Mouse (Mus musculus): ENCODE data around the gene Zfp408.
A peak's percentile ranks its signal among the peaks of the same experiment; 100 is the strongest.
"Not testable (repeated sequence)": the region's sequence is repeated elsewhere in the genome, so short reads cannot be mapped to it uniquely, and the experiment has no call there.

Gene Zfp408

DNA sequence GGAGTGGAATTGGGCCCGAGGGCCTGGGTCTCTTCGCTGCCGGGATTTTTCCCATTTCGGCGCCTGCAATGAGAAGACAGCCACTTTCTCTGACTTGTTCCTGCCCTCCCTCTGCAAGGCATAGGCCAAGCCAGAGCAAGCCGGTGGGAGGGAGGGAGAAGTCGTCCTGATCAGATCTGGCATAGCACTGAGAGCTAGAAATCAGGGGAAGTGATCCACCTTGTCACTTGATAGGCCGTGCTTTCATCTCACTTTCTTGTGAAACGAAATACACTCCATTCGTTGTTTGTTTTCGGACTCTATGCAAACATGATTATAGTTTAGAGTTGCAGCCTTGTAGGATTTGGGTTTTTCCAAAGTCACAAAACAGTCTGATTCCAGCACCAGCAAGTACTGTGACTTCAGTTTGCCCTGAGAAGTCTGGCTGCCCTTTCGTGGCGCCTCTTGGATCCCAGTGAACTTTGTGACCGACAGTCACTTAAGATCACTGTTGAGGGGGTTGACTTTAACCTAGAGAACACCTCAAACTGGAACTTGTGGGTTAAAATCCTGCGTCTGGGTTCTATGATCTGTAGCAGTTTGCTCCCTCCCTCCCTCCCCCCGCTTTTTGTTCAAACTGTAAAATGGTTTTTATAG, 887 bp upstream of the Zfp408 start:
- no peak for DNase-seq

- DNase-seq, result peak; percentile 47
These were observed 439 bp downstream of the Zfp408 start for GRCm38 (mm10) chr2:91649152-91649551.

DNA sequence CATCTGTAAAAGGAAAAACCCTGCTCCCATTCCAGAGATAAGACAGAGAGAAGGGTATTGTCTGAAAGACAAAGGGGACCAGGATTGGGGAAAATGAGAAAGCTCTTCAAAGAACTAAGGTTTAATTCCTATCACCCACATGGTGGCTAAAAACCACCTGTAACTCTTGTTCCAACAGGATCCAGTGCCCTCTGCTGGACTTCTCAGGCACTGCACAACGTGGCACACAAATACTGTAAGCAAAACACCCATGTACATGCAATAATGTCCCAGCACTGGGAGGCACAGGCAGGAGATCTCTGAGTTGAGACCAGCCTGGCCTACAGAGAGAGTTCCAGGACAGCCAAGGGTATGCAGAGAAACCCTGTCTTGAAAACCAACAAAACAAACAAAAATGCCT, 2.9 kb downstream of the Zfp408 start:
- peak; percentile 75 for DNase-seq

- peak; percentile 83 for DNase-seq
These were observed 3.8 kb downstream of the Zfp408 start for GRCm38 (mm10) chr2:91645811-91646210.

DNA sequence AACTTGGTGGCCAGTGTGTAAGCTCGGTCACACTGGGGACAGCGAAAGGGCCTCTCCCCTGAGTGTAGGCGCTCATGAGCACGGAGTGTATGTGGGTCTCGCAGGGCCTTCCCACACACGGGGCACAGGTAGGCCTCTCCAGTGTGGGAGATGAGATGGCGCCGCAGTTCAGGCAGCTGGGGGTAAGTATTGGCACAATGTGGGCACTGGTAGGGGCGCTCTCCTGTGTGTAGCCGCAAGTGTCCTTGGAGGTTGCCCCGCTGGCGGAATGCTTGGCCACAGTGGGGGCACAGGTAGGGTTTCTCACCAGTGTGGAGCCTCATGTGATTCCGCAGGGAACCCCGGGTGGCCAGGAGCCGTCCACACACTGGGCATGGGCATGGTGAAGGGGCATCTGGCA, 4.2 kb downstream of the Zfp408 start:
- no peak for DNase-seq

GRCm38 (mm10) chr2:91644021-91644420, 5.6 kb downstream of the Zfp408 start:
- DNase-seq, result no peak

DNA sequence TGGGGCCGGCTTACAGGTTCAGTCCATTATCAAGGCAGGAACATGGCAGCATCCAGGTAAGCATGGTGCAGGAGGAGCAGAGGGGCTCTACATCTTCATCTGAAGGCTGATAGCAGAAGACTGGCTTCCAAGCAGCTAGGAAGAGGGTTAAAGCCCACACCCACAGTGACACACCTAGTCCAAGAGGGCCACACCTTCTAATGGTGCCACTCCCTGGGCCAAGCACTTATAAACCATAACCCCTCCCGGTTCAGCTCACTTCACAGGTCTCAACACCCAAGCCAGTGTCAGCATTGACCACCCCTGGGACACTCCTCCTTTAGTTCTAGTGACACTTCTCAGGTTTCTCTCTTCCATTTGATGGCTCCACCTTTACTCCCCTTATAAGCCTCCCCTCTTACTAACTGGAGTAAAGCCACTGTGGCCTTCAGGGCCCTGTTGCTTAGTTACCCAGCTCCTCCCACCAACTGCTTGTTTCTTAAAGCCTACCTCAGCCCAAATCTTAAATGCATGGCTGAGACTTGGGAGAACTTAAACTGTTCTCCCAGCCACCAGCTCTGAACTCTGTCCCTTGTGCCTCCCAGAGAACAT, 6.7 kb downstream of the Zfp408 start:
- DNase-seq, result no peak

- DNase-seq, result peak; percentile 38
These were observed 10.7 kb downstream of the Zfp408 start for GRCm38 (mm10) chr2:91638931-91639330.

- no peak for DNase-seq
These were observed 12.8 kb downstream of the Zfp408 start for GRCm38 (mm10) chr2:91636727-91637338.

- DNase-seq, result no peak
These were observed 13.4 kb downstream of the Zfp408 start, which contains the start of gene F2 for GRCm38 (mm10) chr2:91636229-91636628. Gene F2 (minus strand): TSS chr2:91636414.

DNA sequence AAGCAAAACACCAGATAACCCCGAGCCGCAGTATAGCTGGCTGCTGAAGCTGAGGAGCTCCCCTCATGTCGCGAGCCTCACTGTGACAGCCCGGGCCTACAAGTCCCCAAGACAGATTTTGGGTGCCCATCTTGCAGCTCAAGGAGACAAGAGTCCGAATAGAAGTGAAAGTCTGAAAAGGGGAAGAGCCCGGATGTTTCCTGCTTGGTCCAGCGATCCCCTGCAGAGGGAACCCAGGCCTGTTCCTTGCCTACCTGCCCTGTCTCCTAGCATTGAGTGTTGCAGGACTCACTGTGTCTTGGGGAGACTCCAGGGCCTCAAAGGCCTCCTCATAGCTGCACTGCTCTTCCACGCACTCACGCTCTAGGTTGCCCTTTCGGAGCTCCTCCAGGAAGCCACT, 14.1 kb downstream of the Zfp408 start:
- DNase-seq, result no peak

DNA sequence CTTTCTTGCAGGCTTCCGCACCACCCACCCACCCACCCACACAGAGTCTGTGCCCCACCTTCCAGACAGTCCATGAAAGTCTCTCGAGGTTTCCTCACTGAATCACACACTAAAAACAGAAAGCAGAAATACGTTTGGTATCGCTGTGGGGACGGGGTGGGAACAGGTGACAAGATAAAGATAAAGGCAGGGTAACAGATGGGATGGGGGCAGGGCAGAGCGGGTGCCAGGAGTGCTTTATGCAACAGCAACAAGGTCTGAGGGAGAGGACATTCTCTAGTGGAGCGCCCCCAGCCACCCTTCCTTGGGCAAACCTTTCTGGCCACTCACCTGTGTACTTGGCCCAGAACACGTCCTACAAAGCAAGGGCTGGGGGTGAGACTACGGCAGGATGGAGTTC, 14.8 kb downstream of the Zfp408 start:
- peak; percentile 72 for DNase-seq

DNA sequence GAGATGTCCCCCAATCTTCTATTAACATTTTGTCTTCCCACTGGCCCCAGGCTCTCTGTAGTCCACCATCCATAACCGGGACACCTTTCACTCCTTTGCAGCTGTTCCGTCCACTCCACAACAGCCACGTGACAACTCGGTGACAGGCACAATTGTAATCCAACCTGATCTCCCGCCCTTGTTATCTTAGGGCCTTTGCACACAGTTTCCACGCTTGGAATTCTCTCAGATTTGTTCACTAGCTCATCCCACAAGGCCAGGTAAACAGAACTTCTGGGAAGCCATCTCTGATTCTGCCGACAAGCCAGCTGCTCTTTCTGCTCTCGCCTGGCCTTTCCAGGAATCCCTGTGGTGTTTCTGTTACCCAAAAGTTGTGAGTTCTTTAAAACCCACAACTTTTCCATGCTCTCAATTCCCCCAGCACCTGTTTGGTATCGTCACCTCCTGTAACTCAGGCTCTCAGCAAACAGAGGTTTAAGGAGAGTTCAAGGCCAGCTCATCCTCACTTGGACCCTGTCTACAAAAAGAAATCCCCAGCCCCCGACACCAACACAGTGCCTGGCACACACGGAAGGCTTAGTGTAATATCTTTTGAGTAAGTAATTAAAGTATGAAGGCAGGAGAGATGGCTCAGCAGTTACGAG, 16.1 kb downstream of the Zfp408 start:
- no peak for DNase-seq

- no peak for DNase-seq
These were observed 17.3 kb downstream of the Zfp408 start for GRCm38 (mm10) chr2:91632316-91632715.

- DNase-seq, result no peak
These were observed 17.8 kb downstream of the Zfp408 start for GRCm38 (mm10) chr2:91631826-91632225.

- no peak for DNase-seq
These were observed 19.2 kb downstream of the Zfp408 start for GRCm38 (mm10) chr2:91630384-91630783.

- DNase-seq, result peak; percentile 56
These were observed 19.9 kb downstream of the Zfp408 start for GRCm38 (mm10) chr2:91629682-91630081.

GRCm38 (mm10) chr2:91628171-91628570, 21.4 kb downstream of the Zfp408 start:
- no peak for DNase-seq

DNA sequence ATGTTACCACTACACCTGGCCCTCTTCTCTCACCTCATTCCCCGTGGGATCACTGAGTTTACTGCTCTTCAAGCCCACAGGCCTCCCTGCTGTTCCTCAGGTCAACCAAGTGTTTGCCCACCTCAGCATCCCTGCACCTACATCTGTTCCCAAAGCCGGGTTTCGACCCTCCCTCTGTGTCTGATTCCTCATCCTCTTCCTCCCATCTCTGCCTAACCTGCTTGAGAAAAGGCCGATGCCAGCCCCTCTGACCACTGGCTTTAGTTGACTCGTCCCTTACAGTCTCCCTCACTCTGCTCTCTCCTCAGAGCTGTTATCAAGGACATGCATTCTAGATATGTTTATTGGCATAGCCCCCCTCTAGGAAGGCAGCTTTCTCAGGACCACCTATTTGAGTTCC, 22.1 kb downstream of the Zfp408 start:
- no peak for DNase-seq

- not testable (repeated sequence) for DNase-seq
These were observed 26.2 kb downstream of the Zfp408 start for GRCm38 (mm10) chr2:91623366-91623765.

DNA sequence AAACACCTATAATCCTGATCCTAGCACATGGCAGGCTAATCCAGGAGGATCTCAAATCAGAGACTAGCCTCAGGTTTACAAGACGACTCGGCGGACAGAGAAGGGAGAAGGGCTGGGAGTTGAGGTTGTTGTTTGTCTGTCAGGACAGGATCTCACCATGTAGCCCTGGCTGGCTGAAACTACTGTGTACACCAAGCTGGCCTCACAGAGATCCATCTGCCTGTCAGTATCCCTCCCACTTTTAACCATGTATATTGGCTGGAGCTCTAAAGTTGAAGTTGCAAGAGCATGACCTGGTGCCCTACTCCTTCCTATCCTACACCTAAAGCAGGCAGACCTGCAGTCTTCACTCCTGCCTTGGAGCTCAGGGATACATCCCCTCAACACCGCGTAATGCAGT, 27.2 kb downstream of the Zfp408 start:
- DNase-seq, result no peak

DNA sequence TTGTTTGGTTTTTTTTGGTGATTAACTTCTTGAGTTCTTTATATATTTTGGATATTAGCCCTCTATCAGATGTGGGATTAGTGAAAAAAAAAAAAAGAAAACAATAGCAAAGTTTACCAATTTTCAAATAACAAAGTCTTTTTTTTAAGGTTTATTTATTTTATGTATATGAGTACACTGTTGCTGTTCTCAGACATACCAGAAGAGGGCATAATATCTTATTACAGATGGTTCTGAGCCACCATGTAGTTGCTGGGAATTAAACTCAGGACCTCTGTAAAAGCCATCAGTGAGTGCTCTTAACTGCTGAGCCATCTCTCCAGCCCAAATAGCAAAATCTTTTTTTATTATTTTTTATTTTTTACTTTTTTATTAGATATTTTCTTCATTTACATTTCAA, 40.2 kb downstream of the Zfp408 start:
- DNase-seq, result not testable (repeated sequence)

- peak; percentile 25 for DNase-seq
These were observed 47.2 kb downstream of the Zfp408 start for GRCm38 (mm10) chr2:91602389-91602788.

GRCm38 (mm10) chr2:91600475-91600874, 49.1 kb downstream of the Zfp408 start:
- no peak for DNase-seq

All from thymus, postnatal 14 days (tissue).